Mouse (Mus musculus): Measurements from ENCODE around the gene Arl15.

GRCm38 (mm10) chr13:113882959-113883358 is 88.7 kb downstream of the Arl15 start:
- TF ChIP-seq CTCF (IDR thresholded peaks at IDR 0.05; ENCODE audit: extremely low read depth, insufficient read depth, insufficient read length, insufficient replicate concordance) = no peak
- TF ChIP-seq POLR2A (IDR thresholded peaks at IDR 0.05; ENCODE audit: low read depth, low read length) = no peak
